Mouse (Mus musculus): ENCODE data around the gene Pnliprp1. TPM values are rescaled to one million over a fixed set of nuclear protein-coding genes. Genes with fewer than 3 reads are reported as not detected.

Pnliprp1 gene
- polyA plus RNA-seq, 1 experiment from 2014 or later: 79.9 TPM

DNA sequence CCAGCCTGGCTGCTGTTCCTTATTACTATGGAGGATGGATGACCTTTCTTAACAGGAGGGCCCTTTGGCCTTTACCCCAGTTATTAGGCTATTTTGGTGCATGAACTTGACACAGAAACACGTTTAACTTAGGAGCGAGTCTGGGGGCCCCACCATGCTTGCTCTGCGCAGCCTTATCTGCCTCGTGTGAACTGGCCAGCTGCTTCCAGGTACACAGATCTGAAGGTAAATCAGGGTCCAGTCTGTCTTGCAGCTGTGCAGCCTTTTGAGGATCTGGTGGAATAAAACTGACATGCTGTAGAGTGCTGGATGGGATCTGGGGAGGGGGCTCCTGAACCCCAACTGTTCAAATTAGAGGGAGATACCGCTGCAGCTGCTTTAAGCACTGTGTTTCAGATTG, 931 bp upstream of the Pnliprp1 start:
- Histone ChIP-seq H3K4me1 (ENCODE audit: control insufficient read depth, low read depth, low read length) (no peaks in the 10 kb centered on the region), H3K9ac (ENCODE audit: low read depth, low read length) (no peak overlapping the region), H3K4me3 (ENCODE audit: low read depth, low read length) (no peak overlapping the region), H3K27me3 (ENCODE audit: control insufficient read depth, insufficient read depth, low read depth, low read length) (no peaks in the 10 kb centered on the region), H3K9me3 (replicated peaks; ENCODE audit: control insufficient read depth, low read length) (no peaks in the 10 kb centered on the region), H3K27ac (ENCODE audit: low read length) (no peak overlapping the region), H3K36me3 (ENCODE audit: control insufficient read depth, insufficient read depth) (no peaks in the 10 kb centered on the region), H3K4me2 (ENCODE audit: low read depth, low read length) (no peak overlapping the region)
- ATAC-seq (ENCODE audit: low read depth): no peak
- 53% methylated on average over 5 of the region's 5 CpGs for WGBS (ENCODE audit: insufficient replicate concordance)

DNA sequence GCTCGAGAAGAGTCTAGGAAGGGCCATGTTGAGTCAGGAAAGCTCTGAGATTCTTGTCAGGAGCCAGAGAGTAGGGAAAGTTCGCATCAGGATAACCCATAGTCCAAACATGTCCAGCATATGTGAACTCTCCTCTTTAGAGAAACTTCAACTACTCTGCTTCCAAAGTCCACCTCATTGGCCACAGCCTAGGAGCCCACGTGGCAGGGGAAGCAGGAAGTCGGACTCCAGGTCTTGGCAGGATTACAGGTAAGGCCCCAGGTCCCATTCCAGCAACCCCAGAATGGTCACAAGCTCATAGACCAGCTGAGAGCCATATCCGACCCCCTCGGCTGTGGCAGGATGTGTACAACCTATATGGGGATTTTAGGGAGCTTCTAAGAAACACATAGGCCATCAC, 4.5 kb downstream of the Pnliprp1 start:
- WGBS (ENCODE audit: insufficient replicate concordance): 44% methylated on average over 6 of the region's 6 CpGs
- no peak overlapping the region for H3K9ac ChIP-seq (ENCODE audit: low read depth, low read length)
- no peak overlapping the region for H3K27ac ChIP-seq (ENCODE audit: low read length)
- H3K4me3 ChIP-seq (ENCODE audit: low read depth, low read length): no peak overlapping the region
- H3K36me3 ChIP-seq (ENCODE audit: control insufficient read depth, insufficient read depth): no peaks in the 10 kb centered on the region
- no peaks in the 10 kb centered on the region; the same call in 1 of the 2 replicates for H3K4me1 ChIP-seq (ENCODE audit: control insufficient read depth, low read depth, low read length)
- ATAC-seq (ENCODE audit: low read depth): no peak
- H3K4me2 ChIP-seq (ENCODE audit: low read depth, low read length): no peak overlapping the region
- H3K9me3 ChIP-seq (replicated peaks; ENCODE audit: control insufficient read depth, low read length): no peaks in the 10 kb centered on the region
- H3K27me3 ChIP-seq (ENCODE audit: control insufficient read depth, insufficient read depth, low read depth, low read length): no peaks in the 10 kb centered on the region

DNA sequence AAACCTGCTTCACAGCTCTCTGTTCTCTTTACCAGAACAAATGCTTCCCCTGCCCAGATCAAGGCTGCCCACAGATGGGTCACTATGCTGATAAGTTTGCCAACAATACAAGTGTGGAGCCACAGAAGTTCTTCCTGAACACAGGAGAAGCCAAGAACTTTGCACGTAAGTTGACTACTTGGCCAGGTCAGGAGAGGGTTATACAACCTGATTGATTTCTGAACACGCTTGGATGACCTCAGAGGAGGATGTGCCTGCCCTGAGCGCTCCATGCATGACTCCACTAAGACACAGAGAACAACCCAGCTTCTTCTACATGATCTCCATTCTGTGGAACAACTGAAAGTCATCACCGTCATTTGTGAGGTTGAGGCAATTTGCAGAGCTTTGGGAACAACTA, 9.4 kb downstream of the Pnliprp1 start:
- Histone ChIP-seq H3K27ac (ENCODE audit: low read length) (no peak overlapping the region), H3K9me3 (replicated peaks; ENCODE audit: control insufficient read depth, low read length) (no peaks in the 10 kb centered on the region), H3K4me3 (ENCODE audit: low read depth, low read length) (no peak overlapping the region), H3K4me1 (ENCODE audit: control insufficient read depth, low read depth, low read length) (no peaks in the 10 kb centered on the region; the same call in 1 of the 2 replicates), H3K4me2 (ENCODE audit: low read depth, low read length) (no peak overlapping the region), H3K36me3 (ENCODE audit: control insufficient read depth, insufficient read depth) (no peaks in the 10 kb centered on the region), H3K9ac (ENCODE audit: low read depth, low read length) (no peak overlapping the region), H3K27me3 (ENCODE audit: control insufficient read depth, insufficient read depth, low read depth, low read length) (no peaks in the 10 kb centered on the region)
- 63% methylated on average over 4 of the region's 4 CpGs for WGBS (ENCODE audit: insufficient replicate concordance)
- ATAC-seq (ENCODE audit: low read depth): no peak

DNA sequence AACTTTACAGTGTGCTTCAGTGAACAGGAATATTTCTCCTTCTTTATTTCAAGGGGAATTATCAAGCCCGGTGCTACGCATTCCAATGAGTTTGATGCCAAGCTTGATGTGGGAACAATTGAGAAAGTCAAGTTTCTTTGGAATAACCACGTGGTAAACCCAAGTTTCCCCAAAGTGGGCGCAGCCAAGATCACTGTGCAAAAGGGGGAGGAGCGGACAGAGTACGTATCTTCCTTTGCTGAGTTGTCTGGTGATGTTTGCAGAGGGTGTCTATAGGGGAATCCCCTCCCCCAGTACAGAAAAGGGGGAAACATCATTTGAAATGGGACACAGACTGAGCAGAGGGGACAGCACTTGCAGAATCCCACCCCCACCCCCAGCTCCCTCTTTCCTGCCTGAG, 12.3 kb downstream of the Pnliprp1 start:
- Histone ChIP-seq H3K9ac (ENCODE audit: low read depth, low read length) (no peak overlapping the region), H3K4me2 (ENCODE audit: low read depth, low read length) (no peak overlapping the region), H3K4me1 (ENCODE audit: control insufficient read depth, low read depth, low read length) (no peaks in the 10 kb centered on the region), H3K36me3 (ENCODE audit: control insufficient read depth, insufficient read depth) (no peaks in the 10 kb centered on the region), H3K27me3 (ENCODE audit: control insufficient read depth, insufficient read depth, low read depth, low read length) (no peaks in the 10 kb centered on the region), H3K27ac (ENCODE audit: low read length) (no peak overlapping the region), H3K4me3 (ENCODE audit: low read depth, low read length) (no peak overlapping the region), H3K9me3 (replicated peaks; ENCODE audit: control insufficient read depth, low read length) (no peaks in the 10 kb centered on the region)
- WGBS (ENCODE audit: insufficient replicate concordance): 64% methylated on average over 6 of the region's 6 CpGs
- no peak for ATAC-seq (ENCODE audit: low read depth)

DNA sequence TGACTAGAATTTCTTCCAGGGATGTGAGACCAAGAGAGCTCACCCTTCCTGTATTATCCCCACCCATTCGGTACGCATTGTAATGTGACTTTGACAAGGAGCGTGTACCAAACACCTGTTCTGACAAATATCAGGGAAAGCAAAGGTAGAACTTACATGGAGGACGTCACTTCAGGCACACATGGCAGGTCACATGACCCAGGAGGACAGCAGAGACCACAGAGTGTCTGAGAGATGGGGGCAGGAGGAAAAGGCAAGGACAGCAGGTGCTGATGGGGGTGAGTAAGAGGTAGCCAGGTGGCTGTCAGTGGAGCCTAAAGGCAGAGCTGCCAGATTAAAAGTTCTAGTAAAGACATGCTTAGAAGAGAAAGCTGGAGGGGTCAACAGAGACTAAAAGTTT, 14.0 kb downstream of the Pnliprp1 start:
- no peak overlapping the region for H3K4me2 ChIP-seq (ENCODE audit: low read depth, low read length)
- no peak overlapping the region for H3K27ac ChIP-seq (ENCODE audit: low read length)
- no peak overlapping the region for H3K9ac ChIP-seq (ENCODE audit: low read depth, low read length)
- no peak for ATAC-seq (ENCODE audit: low read depth)
- no peaks in the 10 kb centered on the region for H3K36me3 ChIP-seq (ENCODE audit: control insufficient read depth, insufficient read depth)
- WGBS (ENCODE audit: insufficient replicate concordance): 63% methylated on average over 4 of the region's 4 CpGs
- H3K27me3 ChIP-seq (ENCODE audit: control insufficient read depth, insufficient read depth, low read depth, low read length): no peaks in the 10 kb centered on the region
- H3K9me3 ChIP-seq (replicated peaks; ENCODE audit: control insufficient read depth, low read length): no peaks in the 10 kb centered on the region
- no peak overlapping the region for H3K4me3 ChIP-seq (ENCODE audit: low read depth, low read length)
- H3K4me1 ChIP-seq (ENCODE audit: control insufficient read depth, low read depth, low read length): no peaks in the 10 kb centered on the region

DNA sequence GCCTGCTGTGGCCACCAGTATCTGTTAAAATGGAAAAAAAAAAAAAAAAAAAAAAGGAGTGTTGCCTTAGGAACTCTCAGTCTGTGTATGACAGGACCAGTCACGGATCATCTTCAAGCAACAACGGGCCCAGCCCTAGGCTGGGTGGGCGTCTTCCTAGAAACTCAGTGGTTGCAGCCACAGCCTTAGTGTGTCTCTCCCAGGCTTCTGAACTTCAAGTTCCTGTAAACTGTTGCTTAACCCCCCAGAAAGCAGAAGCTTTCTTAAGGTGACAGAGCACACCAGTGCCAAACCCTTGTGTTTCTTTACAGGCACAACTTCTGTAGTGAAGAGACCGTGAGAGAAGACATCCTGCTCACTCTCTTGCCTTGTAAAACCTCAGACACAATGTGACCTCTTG, 15.0 kb downstream of the Pnliprp1 start:
- no peak overlapping the region for H3K27ac ChIP-seq (ENCODE audit: low read length)
- H3K9ac ChIP-seq (ENCODE audit: low read depth, low read length): no peak overlapping the region
- no peak overlapping the region for H3K4me2 ChIP-seq (ENCODE audit: low read depth, low read length)
- H3K27me3 ChIP-seq (ENCODE audit: control insufficient read depth, insufficient read depth, low read depth, low read length): no peaks in the 10 kb centered on the region
- H3K4me3 ChIP-seq (ENCODE audit: low read depth, low read length): no peak overlapping the region
- ATAC-seq (ENCODE audit: low read depth): no peak
- no peaks in the 10 kb centered on the region for H3K9me3 ChIP-seq (replicated peaks; ENCODE audit: control insufficient read depth, low read length)
- WGBS (ENCODE audit: insufficient replicate concordance): 22% methylated on average over 4 of the region's 4 CpGs
- no peaks in the 10 kb centered on the region for H3K36me3 ChIP-seq (ENCODE audit: control insufficient read depth, insufficient read depth)
- H3K4me1 ChIP-seq (ENCODE audit: control insufficient read depth, low read depth, low read length): no peaks in the 10 kb centered on the region

DNA sequence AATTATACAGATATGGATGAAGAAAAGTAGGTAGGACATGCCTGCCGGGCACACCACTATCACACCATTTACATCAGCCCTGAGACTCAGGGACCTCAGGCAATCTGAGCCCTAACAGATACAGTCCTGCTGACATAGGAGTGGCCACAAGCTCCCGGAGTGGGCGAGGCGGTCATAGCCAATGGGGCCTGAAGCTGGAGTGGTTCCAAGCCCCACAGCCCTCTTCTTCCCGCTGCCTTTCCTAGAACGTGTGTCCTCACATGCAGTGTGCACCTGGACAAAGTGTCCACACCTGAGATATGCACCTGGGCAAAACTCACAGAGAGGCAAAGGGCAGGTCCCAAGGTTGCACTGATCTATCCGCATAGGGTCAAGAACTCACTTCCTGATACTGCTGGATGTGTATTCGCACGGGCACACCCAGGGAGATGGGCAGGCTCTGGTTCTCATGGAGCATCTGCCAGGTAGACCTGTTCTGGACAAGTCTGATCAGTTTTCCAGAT, 18.9 kb downstream of the Pnliprp1 start:
- Histone ChIP-seq H3K9me3 (replicated peaks; ENCODE audit: control insufficient read depth, low read length) (no peaks in the 10 kb centered on the region), H3K9ac (ENCODE audit: low read depth, low read length) (no peak overlapping the region), H3K4me2 (ENCODE audit: low read depth, low read length) (no peak overlapping the region), H3K4me1 (ENCODE audit: control insufficient read depth, low read depth, low read length) (no peaks in the 10 kb centered on the region), H3K27ac (ENCODE audit: low read length) (no peak overlapping the region), H3K27me3 (ENCODE audit: control insufficient read depth, insufficient read depth, low read depth, low read length) (no peaks in the 10 kb centered on the region), H3K36me3 (ENCODE audit: control insufficient read depth, insufficient read depth) (no peaks in the 10 kb centered on the region), H3K4me3 (ENCODE audit: low read depth, low read length) (no peak overlapping the region)
- WGBS (ENCODE audit: insufficient replicate concordance): 67% methylated on average over 9 of the region's 9 CpGs
- no peak for ATAC-seq (ENCODE audit: low read depth)

DNA sequence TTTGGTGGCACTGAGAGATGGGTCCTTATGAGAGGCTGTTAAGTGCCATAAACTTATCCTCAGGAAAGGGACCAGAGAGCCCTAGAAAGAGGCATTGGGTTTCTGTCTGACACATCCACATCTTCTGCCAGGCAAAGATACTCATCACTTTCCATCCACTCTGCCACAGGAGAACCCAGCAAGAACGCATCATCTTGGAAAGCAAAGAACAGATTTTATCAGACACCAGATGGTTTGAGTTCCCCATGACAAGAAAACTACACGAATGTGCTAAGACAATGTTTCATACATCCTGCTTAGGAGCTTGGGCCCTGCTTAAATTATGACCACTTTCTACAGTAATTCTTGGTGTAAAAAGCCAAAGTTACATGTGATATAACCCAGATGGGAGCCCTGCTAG, 22.1 kb downstream of the Pnliprp1 start:
- Histone ChIP-seq H3K4me2 (ENCODE audit: low read depth, low read length) (no peak overlapping the region), H3K36me3 (ENCODE audit: control insufficient read depth, insufficient read depth) (no peaks in the 10 kb centered on the region), H3K27me3 (ENCODE audit: control insufficient read depth, insufficient read depth, low read depth, low read length) (no peaks in the 10 kb centered on the region), H3K4me3 (ENCODE audit: low read depth, low read length) (no peak overlapping the region), H3K9ac (ENCODE audit: low read depth, low read length) (no peak overlapping the region), H3K27ac (ENCODE audit: low read length) (no peak overlapping the region), H3K4me1 (ENCODE audit: control insufficient read depth, low read depth, low read length) (no peaks in the 10 kb centered on the region), H3K9me3 (replicated peaks; ENCODE audit: control insufficient read depth, low read length) (no peaks in the 10 kb centered on the region)
- ATAC-seq (ENCODE audit: low read depth): no peak
- 49% methylated on average over 2 of the region's 2 CpGs for WGBS (ENCODE audit: insufficient replicate concordance)

DNA sequence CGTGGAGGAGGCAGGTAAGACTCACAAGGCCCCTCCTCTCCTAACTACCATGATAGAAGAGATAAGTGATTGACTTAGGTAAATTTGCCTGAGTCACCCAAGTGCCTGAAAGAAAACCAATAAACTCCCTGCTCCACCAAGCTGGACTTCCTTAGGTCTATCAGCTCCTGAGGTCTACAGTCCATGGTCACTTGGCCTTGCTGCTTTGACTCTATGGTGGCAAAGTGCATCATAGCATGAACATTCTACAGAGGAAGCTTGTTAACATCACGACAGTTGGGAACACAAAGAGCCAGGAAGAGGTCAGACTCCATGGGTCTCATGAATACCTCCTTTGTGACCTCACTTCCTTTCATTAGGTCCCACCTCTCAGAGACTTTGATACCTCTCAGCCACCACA, 22.8 kb downstream of the Pnliprp1 start:
- no peaks in the 10 kb centered on the region for H3K36me3 ChIP-seq (ENCODE audit: control insufficient read depth, insufficient read depth)
- H3K27me3 ChIP-seq (ENCODE audit: control insufficient read depth, insufficient read depth, low read depth, low read length): no peaks in the 10 kb centered on the region
- no peak for ATAC-seq (ENCODE audit: low read depth)
- H3K9ac ChIP-seq (ENCODE audit: low read depth, low read length): no peak overlapping the region
- H3K4me2 ChIP-seq (ENCODE audit: low read depth, low read length): no peak overlapping the region
- no peak overlapping the region for H3K4me3 ChIP-seq (ENCODE audit: low read depth, low read length)
- WGBS (ENCODE audit: insufficient replicate concordance): 41% methylated on average over 2 of the region's 2 CpGs
- no peaks in the 10 kb centered on the region for H3K9me3 ChIP-seq (replicated peaks; ENCODE audit: control insufficient read depth, low read length)
- no peaks in the 10 kb centered on the region for H3K4me1 ChIP-seq (ENCODE audit: control insufficient read depth, low read depth, low read length)
- no peak overlapping the region for H3K27ac ChIP-seq (ENCODE audit: low read length)
